Mouse (Mus musculus) cerebellum, adult 11 months (tissue): ENCODE measurements around the gene Ubxn10.

Source experiments
- DNase-seq: peaks from one replicate; pipeline ENCODE4 v3.0.0; 2022

Ubxn10 gene

DNA sequence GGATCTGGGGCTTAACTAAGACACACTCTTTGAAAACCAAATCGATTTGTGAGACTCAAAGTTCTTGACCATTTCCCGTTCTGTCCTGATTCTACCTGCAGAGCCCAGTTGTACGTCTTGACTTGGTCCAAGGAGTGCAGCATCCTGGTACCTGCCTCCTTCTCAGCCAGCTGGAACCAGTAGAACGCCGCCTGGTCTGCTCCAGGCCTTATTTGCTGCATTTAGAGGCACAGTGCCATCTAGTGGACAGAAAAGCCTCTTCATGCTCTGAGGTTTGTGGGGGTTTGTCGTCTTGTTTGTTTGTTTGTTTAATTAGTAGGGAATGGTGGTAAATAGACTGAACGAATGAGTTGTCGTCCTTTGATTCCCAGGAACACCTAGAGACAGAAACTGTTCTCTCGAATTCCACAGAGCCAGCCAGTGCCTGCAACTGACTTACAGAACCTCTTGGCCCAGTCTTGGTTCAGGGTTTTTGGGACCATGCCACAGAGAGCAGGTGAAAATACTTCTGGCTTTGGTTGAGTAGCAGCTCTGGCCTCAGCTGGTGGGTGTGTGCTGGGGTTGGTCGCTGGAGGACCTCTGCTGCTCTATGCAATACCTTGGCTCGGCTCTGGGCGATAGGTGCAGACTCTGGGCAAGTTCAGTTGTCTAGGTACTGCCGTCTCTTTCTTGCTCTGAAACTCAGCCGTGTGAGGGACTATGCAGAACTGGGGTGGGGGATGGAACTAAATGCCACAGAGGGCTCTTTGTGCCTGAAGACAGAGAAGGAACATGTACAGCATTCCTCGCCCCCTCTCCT is 36.6 kb downstream of the Ubxn10 start:
- peak; percentile 52 for DNase-seq

DNA sequence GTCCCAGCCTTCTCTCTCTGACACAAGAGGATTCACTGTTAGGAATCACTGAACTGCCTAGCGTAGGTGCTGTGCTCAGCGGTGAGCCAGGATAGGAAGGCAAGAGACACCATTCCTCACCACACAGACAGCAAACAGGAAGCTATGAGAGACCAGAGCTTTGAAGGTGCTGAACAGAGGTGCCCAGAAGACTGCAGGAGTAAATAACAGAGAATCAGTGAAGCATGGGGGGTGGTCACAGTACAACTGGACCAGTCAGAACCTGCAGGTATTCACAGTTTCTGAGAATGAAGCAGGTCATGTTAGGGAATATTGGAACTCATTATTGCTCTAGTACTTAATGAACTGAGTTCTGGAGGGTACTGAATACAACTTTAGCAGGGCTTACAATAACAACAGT is 38.7 kb downstream of the Ubxn10 start:
- no peak for DNase-seq

GRCm38 (mm10) chr4:138697166-138697860 is 39.7 kb downstream of the Ubxn10 start:
- DNase-seq = no peak

DNA sequence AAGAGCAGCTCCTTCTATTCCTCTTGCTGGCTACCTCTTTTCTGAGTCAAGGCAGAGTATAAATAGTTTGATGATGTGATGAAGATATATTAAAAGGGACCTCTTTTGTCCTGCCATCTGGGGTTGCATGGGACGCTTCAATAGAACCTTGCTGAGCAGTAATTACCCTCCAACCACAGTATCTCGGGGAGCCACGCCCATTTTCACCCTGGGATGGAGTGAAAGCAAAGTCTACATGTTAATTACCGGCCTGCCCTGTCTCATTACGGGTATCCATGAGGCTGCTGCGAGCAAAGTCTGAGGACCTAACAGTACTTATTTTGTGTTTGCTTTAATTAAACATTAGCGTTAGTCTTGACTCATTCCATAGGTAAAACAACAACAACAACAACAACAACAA is 40.2 kb downstream of the Ubxn10 start:
- no peak for DNase-seq

GRCm38 (mm10) chr4:138693043-138693692 is 43.8 kb downstream of the Ubxn10 start:
- no peak for DNase-seq

DNA sequence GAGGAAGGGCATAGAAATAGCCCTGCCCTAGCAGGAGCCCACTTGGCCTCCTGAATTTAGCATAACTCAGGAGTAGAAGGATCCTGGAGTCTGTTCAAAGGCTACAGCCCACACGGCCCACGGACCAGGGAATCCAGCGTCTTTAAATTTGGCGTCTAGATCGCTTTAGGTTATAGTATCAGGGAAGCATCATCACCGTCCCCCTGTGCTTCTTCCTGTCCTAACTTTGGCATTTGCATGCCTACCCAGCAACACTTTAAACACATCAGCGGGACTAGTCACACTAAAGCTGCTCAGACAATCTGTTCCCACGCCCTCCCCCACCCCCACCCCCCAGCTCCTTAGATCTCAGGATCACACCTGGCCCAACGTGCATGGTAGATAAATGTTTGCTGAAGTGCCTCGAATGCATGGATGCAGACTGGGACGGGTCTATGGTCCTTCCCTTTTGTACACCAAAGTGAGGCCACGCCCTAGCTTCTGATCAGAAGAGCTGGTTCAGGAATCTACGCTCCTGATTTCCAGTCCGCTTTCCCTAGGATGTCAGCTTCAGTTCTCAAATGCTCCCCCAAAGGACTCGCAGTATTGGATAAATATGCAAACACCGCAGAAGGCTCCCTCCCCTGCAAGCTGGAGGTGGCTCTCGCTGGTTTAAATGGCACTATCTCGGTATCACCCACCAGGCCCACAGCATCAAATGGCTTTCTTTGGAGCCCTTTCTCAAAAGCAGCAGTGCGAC is 45.4 kb downstream of the Ubxn10 start:
- no peak for DNase-seq

DNA sequence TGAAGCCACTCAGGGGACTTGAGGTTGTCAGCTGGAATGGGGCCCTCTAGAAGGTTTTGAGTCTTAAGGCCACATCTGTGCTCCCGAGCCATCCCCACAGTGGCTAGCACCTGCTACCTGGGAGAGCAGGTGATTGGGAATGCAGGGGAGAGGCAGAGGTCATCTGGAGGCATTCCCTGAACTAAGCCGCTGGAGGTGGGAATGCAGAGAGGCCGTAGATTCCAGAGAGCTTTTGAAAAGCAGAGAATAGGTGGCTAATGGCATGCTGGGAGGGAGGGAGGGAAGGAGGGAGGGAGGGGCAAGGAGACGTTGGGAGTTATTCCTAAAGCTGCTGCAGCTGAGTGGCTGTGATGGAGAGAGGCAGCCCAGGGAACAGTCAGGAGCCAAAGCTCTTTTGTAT is 46.4 kb downstream of the Ubxn10 start:
- DNase-seq = no peak

DNA sequence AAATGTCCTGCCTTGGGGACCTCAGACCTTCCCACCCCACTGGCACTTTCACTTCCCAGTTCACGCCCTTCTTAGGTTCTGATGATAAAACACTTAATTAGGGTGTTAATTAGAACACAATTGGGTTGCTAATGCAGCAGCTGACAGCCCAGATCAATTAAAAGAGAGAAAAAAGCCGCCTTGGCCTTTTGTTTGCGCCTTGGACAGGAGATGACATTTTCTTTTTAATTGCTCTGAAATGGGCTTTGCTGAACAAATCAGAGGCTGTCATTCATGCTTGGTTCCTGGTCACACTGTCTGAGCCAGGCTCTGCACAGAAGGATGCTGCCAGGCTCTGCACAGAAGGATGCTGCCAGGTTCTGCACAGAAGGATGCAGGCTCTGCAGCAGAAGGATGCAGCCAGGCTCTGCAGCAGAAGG is 47.9 kb downstream of the Ubxn10 start:
- DNase-seq = no peak

DNA sequence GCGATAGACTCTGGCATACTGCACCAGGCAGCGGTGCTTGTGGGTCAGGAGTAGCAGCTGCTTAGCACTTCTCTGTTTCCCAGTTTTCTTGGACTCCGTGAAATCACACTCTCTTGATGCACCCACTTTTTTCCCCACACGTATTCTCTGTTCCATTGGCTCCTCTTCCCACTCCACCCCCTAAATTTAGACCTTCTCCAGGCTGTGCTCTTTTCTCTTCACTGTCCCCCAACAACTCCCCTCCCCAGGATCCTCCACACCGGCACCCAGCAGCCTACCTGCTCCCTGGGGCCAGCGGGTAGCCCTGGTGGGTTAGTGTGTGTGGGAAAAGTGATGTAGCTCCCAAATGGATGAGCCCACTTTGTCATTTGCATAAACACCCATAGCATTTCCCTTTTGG is 51.2 kb downstream of the Ubxn10 start:
- DNase-seq = no peak

GRCm38 (mm10) chr4:138682760-138683159 is 54.2 kb downstream of the Ubxn10 start:
- DNase-seq = no peak

DNA sequence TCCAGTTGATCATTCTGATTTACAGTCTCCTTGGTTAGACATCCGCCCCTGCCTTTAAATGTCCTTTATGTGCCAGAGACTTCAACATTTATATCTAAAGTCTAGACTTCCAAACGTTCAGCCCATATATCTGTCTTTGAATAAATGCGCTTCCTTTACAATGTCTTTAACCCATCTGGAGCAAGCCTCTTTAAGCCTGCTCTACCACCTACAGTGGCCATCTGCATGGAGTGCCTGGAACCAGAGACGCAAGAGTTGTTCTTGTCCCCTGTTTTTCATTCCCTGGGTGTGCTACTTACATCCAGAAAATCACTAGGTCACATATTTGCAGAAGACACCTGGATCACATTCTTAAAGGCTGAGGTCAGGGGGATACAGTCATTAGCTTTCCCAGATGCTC is 56.8 kb downstream of the Ubxn10 start:
- no peak for DNase-seq

DNA sequence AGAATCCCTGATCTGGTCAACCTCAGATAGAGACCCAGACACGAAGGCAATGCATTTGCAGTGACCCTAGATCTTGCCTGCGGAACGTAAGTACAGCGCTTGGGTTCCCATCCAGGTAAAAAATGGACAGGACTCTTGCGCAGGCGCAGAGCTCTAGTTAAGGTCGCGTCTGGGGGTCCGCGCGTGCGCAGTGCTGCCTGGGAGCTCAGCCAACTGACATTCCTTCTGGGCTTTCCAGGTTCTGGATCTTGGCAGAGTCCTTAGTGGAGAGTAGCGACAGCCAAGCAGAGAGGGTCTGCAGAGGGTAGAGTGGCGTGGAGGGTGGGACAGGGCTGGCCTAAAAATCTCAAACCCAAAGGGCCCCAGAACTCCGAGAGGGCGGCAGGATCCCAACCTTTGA is 59.4 kb downstream of the Ubxn10 start:
- peak; percentile 50 for DNase-seq

- DNase-seq = no peak
Measured at GRCm38 (mm10) chr4:138676480-138676879, 60.5 kb downstream of the Ubxn10 start.

DNA sequence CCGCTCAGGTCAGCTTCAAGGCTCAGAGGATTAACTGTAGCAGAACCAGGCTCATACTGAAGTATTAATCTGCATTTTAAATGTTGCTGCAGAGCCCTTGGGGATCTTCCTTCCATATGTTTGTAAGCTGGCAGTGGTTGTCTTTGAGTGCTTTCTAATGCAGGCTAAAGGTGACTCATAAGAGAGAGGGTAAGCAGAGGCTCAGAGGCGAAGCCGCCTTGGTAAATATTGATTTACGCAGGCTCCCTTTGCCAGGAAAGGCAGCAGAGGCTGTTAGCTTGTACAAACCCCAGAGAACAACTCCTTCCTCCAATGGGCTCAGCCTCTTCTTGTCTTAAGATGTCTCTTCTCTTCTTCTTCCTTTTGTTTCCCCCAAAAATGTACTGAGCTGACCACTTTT is 64.8 kb downstream of the Ubxn10 start:
- DNase-seq = no peak

GRCm38 (mm10) chr4:138670093-138670889 is 66.7 kb downstream of the Ubxn10 start:
- no peak for DNase-seq

GRCm38 (mm10) chr4:138666521-138666920 is 70.4 kb downstream of the Ubxn10 start:
- DNase-seq = no peak

DNA sequence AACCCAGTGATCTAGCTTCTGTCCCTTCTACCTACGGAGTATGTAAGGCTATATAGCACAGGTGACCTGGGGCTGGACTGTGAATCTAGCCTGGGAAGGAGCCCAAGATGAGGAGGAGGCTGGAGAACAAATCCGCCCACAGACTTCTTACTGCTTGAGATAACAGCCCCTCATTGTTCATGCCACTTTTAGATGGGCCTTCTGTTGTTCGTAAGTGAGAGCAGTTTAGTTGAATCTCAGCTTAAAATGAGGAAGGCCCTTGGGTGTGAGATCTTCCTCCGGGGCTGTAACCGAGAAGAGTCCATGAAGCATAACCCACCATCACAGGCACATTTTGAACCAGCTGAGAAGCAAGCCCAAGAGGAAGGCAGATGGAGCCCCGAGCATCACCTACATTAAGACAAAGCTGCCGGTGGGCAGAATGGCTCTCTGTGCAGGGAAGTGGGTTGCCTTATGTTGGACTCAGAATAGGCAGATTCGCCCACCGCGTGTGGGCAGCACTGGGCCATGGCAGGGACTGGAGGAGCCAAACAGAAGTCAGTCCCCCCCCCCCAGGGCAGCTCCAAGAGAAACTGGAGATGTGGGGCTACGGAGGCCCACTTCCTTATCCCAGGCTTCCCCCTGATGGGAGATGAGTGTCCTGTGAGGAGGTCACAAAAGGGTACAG is 76.9 kb downstream of the Ubxn10 start:
- no peak for DNase-seq
